Mouse (Mus musculus) liver, embryonic 14.5 days (tissue): ENCODE data around the gene E130208F15Rik.

Experiments used
- CTCF ChIP-seq: IDR thresholded peaks from 2 replicates; pipeline ENCODE4 v1.5.1; 2016; ENCODE audit warnings: antibody characterized with exemption, low read depth, control low read depth
- EP300 ChIP-seq: IDR thresholded peaks from 2 replicates; pipeline ENCODE4 v1.6.1; 2016; ENCODE audit warnings: antibody characterized with exemption, low read depth

GRCm38 (mm10) chr7:30315559-30316529, 5.7 kb upstream of the E130208F15Rik start:
- TF ChIP-seq CTCF (no peak), EP300 (no peak)
